Mouse (Mus musculus): ENCODE measurements at regions not wholly inside any gene's neighbourhood (a gene's known extent, or its start where the extent isn't known, plus 50 kb on each side); places are given as distances from the start of the nearest gene placed in this dataset.

DNA sequence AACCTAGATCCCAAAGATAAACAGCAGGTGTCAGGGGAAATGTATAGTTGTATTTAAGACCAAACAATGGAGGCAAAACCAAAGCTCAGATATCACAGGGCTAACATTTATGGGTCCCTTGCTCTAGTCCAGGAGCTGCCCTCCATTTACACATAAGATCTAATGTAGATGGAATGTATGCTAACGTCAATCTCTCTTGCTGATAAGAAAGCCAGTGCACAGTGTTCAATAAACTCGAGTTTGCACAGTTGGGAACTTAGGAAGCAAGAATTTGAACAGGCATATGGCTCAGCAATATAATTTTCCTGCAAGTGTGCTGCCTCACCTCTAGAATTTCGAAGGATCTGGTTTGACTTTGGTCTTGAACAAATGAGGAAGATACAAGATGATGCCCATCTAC, 620.9 kb upstream of the Tenm4 start:
- Histone ChIP-seq H3K4me1 (replicated peaks; ENCODE audit: control insufficient read depth, insufficient read depth, low read length) (no peaks in the 10 kb centered on the region), H3K9ac (ENCODE audit: low read length) (no peak overlapping the region), H3K27me3 (replicated peaks; ENCODE audit: control insufficient read depth, insufficient read depth, low read length) (no peaks in the 10 kb centered on the region), H3K36me3 (ENCODE audit: control insufficient read depth, insufficient read depth, low read length) (no peaks in the 10 kb centered on the region), H3K4me2 (ENCODE audit: low read length) (no peak overlapping the region), H3K9me3 (ENCODE audit: control insufficient read depth, low read length) (no peaks in the 10 kb centered on the region), H3K27ac (ENCODE audit: low read depth) (no peak overlapping the region), H3K4me3 (ENCODE audit: low read depth, low read length) (no peak overlapping the region)
- DNase-seq (ENCODE audit: low spot score) (no peak), ATAC-seq (replicated peaks; ENCODE audit: low FRiP score, low TSS enrichment, low read depth) (no peak)
- 45% methylated on average over 3 of the region's 3 CpGs for WGBS

DNA sequence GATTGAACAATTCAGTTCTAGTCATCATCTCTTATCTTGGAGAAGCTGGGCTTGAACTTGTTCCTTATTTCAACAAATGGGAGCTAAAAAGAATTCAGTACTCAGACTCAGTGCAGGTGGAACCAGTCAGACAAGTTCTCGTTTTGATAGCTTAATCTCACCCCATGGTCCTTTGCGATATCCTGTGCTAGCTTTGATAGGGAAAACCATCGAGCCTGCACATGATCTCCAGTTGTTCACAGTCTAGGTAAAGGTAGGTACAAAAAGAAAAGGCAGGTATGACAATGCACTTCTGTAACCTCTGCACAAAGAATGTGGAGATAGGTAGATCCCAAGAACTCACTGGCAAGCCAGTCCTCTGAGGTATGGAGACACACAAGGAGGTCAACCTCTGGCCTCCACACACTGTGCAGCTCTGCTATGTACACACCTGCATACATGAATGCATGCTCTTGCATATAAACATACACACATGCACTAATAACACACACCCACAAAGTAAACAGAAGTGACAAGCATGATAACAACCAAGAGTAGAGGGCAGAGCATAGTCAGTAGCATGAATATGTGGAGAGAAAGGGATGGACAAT, 619.2 kb upstream of the Tenm4 start:
- Histone ChIP-seq H3K4me1 (replicated peaks; ENCODE audit: control insufficient read depth, insufficient read depth, low read length) (no peaks in the 10 kb centered on the region), H3K9me3 (ENCODE audit: control insufficient read depth, low read length) (no peaks in the 10 kb centered on the region), H3K4me2 (ENCODE audit: low read length) (no peak overlapping the region), H3K4me3 (ENCODE audit: low read depth, low read length) (no peak overlapping the region), H3K36me3 (ENCODE audit: control insufficient read depth, insufficient read depth, low read length) (no peaks in the 10 kb centered on the region), H3K27ac (ENCODE audit: low read depth) (no peak overlapping the region), H3K9ac (ENCODE audit: low read length) (no peak overlapping the region), H3K27me3 (replicated peaks; ENCODE audit: control insufficient read depth, insufficient read depth, low read length) (no peaks in the 10 kb centered on the region)
- DNase-seq (ENCODE audit: low spot score) = no peak
- WGBS = 70% methylated on average over 3 of the region's 3 CpGs
- ATAC-seq (replicated peaks; ENCODE audit: low FRiP score, low TSS enrichment, low read depth) = peak; percentile 73

- Histone ChIP-seq H3K36me3 (ENCODE audit: control insufficient read depth, insufficient read depth, low read length) (no peaks in the 10 kb centered on the region), H3K9me3 (ENCODE audit: control insufficient read depth, low read length) (no peaks in the 10 kb centered on the region), H3K27ac (ENCODE audit: low read depth) (no peak overlapping the region), H3K4me3 (ENCODE audit: low read depth, low read length) (no peak overlapping the region), H3K9ac (ENCODE audit: low read length) (no peak overlapping the region), H3K27me3 (replicated peaks; ENCODE audit: control insufficient read depth, insufficient read depth, low read length) (no peaks in the 10 kb centered on the region), H3K4me2 (ENCODE audit: low read length) (no peak overlapping the region), H3K4me1 (replicated peaks; ENCODE audit: control insufficient read depth, insufficient read depth, low read length) (no peaks in the 10 kb centered on the region)
- DNase-seq (ENCODE audit: low spot score) (no peak), ATAC-seq (replicated peaks; ENCODE audit: low FRiP score, low TSS enrichment, low read depth) (no peak)
- 78% methylated on average over 2 of the region's 2 CpGs for WGBS
Observed at GRCm38 (mm10) chr7:95558589-95558988, 612.5 kb upstream of the Tenm4 start.

DNA sequence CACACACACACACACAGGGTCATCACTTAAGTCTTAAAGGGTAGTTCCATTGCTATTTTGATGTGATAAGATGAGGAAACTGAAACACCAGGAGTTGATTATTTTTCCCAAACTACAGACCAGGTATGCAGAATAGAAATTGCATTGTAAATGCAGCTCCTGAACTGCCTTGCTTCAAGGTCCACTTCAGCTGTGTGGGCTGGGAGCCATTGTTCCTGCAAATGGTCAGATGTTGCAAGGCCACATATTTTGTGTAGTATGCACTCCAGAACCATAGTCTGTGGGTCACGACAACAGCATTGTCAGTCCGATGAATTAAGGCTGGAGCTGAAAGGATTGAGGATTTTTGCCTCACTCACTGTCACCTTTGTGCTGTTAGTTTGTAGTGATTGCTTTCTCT, 592.4 kb upstream of the Tenm4 start:
- WGBS = 94% methylated on average over 2 of the region's 2 CpGs
- no peak overlapping the region for H3K9ac ChIP-seq (ENCODE audit: low read length)
- no peak overlapping the region for H3K27ac ChIP-seq (ENCODE audit: low read depth)

GRCm38 (mm10) chr7:95581325-95581724, 589.7 kb upstream of the Tenm4 start:
- no peaks in the 10 kb centered on the region for H3K27me3 ChIP-seq (replicated peaks; ENCODE audit: control insufficient read depth, insufficient read depth, low read length)
- no peaks in the 10 kb centered on the region for H3K4me1 ChIP-seq (replicated peaks; ENCODE audit: control insufficient read depth, insufficient read depth, low read length)
- no peak overlapping the region for H3K27ac ChIP-seq (ENCODE audit: low read depth)
- 64% methylated on average over 7 of the region's 7 CpGs for WGBS
- ATAC-seq (replicated peaks; ENCODE audit: low FRiP score, low TSS enrichment, low read depth) = no peak
- H3K4me3 ChIP-seq (ENCODE audit: low read depth, low read length) = no peak overlapping the region
- no peak overlapping the region for H3K4me2 ChIP-seq (ENCODE audit: low read length)
- no peaks in the 10 kb centered on the region for H3K36me3 ChIP-seq (ENCODE audit: control insufficient read depth, insufficient read depth, low read length)
- H3K9me3 ChIP-seq (ENCODE audit: control insufficient read depth, low read length) = no peaks in the 10 kb centered on the region
- no peak for DNase-seq (ENCODE audit: low spot score)
- H3K9ac ChIP-seq (ENCODE audit: low read length) = no peak overlapping the region

More for the DNA sequence above, 592.4 kb upstream of the Tenm4 start:
- H3K27me3 ChIP-seq (replicated peaks; ENCODE audit: control insufficient read depth, insufficient read depth, low read length) = no peaks in the 10 kb centered on the region
- H3K4me3 ChIP-seq (ENCODE audit: low read depth, low read length) = no peak overlapping the region
- no peak overlapping the region for H3K4me2 ChIP-seq (ENCODE audit: low read length)
- H3K9me3 ChIP-seq (ENCODE audit: control insufficient read depth, low read length) = no peaks in the 10 kb centered on the region
- DNase-seq (ENCODE audit: low spot score) (no peak), ATAC-seq (replicated peaks; ENCODE audit: low FRiP score, low TSS enrichment, low read depth) (no peak)
- no peaks in the 10 kb centered on the region for H3K36me3 ChIP-seq (ENCODE audit: control insufficient read depth, insufficient read depth, low read length)
- H3K4me1 ChIP-seq (replicated peaks; ENCODE audit: control insufficient read depth, insufficient read depth, low read length) = no peaks in the 10 kb centered on the region

DNA sequence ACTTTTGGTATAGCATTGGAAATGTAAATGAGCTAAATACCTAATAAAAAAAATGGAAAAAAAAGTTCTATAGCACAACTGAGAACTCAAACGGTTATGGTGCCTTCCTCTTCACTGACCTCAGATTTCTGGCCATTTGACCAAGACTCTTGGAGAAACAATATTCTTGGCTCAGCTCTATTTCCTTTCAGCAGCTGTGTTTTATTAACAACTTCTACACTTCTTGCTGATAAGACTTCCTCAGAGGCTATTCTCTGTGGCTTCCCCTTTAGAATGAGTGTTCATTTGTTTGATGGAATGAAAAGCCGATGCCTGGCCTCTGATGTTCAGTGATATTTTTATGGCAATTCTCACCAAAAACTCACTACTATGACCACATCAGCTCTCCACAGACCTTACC, 572.7 kb upstream of the Tenm4 start:
- no peaks in the 10 kb centered on the region for H3K36me3 ChIP-seq (ENCODE audit: control insufficient read depth, insufficient read depth, low read length)
- no peak for ATAC-seq (replicated peaks; ENCODE audit: low FRiP score, low TSS enrichment, low read depth)
- whole genome bisulfite sequencing = 78% methylated on average over 2 of the region's 2 CpGs
- no peak overlapping the region for H3K4me3 ChIP-seq (ENCODE audit: low read depth, low read length)
- no peak overlapping the region for H3K4me2 ChIP-seq (ENCODE audit: low read length)
- no peak overlapping the region for H3K27ac ChIP-seq (ENCODE audit: low read depth)
- H3K27me3 ChIP-seq (replicated peaks; ENCODE audit: control insufficient read depth, insufficient read depth, low read length) = no peaks in the 10 kb centered on the region
- no peaks in the 10 kb centered on the region for H3K4me1 ChIP-seq (replicated peaks; ENCODE audit: control insufficient read depth, insufficient read depth, low read length)
- no peak for DNase-seq (ENCODE audit: low spot score)
- no peaks in the 10 kb centered on the region for H3K9me3 ChIP-seq (ENCODE audit: control insufficient read depth, low read length)
- no peak overlapping the region for H3K9ac ChIP-seq (ENCODE audit: low read length)

DNA sequence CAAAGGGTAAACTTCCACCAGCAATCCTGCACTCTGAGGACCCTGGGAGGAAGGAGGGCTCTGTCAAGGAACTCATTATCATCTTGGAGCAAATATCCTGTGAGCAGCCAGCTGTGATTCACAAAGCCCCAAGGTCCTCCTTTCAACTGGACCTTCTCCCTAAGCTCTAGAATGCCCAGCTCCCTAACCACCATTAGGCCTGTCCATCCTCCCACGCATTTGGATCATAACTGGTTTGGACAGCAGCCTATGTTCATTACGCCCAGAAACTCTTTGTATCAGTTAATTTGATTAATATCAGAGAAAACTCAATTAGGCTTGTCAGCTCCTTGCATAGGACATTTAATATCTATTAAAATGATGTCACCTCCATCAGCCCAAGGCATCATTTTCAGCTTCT, 557.3 kb upstream of the Tenm4 start:
- Histone ChIP-seq H3K4me2 (ENCODE audit: low read length) (no peak overlapping the region), H3K9ac (ENCODE audit: low read length) (no peak overlapping the region), H3K27me3 (replicated peaks; ENCODE audit: control insufficient read depth, insufficient read depth, low read length) (no peaks in the 10 kb centered on the region), H3K4me1 (replicated peaks; ENCODE audit: control insufficient read depth, insufficient read depth, low read length) (no peaks in the 10 kb centered on the region), H3K4me3 (ENCODE audit: low read depth, low read length) (no peak overlapping the region), H3K9me3 (ENCODE audit: control insufficient read depth, low read length) (no peaks in the 10 kb centered on the region), H3K27ac (ENCODE audit: low read depth) (no peak overlapping the region), H3K36me3 (ENCODE audit: control insufficient read depth, insufficient read depth, low read length) (no peaks in the 10 kb centered on the region)
- ATAC-seq (replicated peaks; ENCODE audit: low FRiP score, low TSS enrichment, low read depth) (no peak), DNase-seq (ENCODE audit: low spot score) (no peak)
- WGBS = 88% methylated on average over 2 of the region's 2 CpGs

GRCm38 (mm10) chr7:95617370-95617769, 553.7 kb upstream of the Tenm4 start:
- 51% methylated on average over 2 of the region's 2 CpGs for WGBS
- Histone ChIP-seq H3K9me3 (ENCODE audit: control insufficient read depth, low read length) (no peaks in the 10 kb centered on the region), H3K36me3 (ENCODE audit: control insufficient read depth, insufficient read depth, low read length) (no peaks in the 10 kb centered on the region)

DNA sequence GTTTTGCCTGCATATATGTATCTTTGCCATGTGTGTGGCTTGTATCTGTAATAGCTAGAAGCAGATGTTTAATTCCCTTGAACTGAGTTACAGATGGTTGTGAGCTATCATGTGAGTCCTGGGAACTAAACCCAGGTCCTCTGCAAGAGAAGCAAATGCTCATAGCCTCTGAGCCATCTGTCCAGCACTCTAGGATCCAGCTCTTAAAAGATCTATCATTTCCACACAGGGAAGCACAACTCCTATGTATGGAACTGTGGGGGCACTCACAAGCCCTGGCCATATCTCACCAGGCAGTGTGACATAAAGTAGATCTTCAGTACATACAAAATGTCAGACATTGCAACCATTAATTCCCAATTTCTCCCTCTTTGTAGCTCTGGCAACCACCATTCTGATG, 552.9 kb upstream of the Tenm4 start:
- no peak overlapping the region for H3K27ac ChIP-seq (ENCODE audit: low read depth)
- DNase-seq (ENCODE audit: low spot score) = no peak
- no peaks in the 10 kb centered on the region for H3K27me3 ChIP-seq (replicated peaks; ENCODE audit: control insufficient read depth, insufficient read depth, low read length)
- H3K4me1 ChIP-seq (replicated peaks; ENCODE audit: control insufficient read depth, insufficient read depth, low read length) = no peaks in the 10 kb centered on the region
- H3K36me3 ChIP-seq (ENCODE audit: control insufficient read depth, insufficient read depth, low read length) = no peaks in the 10 kb centered on the region
- H3K4me2 ChIP-seq (ENCODE audit: low read length) = no peak overlapping the region
- H3K9me3 ChIP-seq (ENCODE audit: control insufficient read depth, low read length) = no peaks in the 10 kb centered on the region
- ATAC-seq (replicated peaks; ENCODE audit: low FRiP score, low TSS enrichment, low read depth) = no peak
- H3K9ac ChIP-seq (ENCODE audit: low read length) = no peak overlapping the region
- no peak overlapping the region for H3K4me3 ChIP-seq (ENCODE audit: low read depth, low read length)

More at GRCm38 (mm10) chr7:95617370-95617769, 553.7 kb upstream of the Tenm4 start:
- ATAC-seq (replicated peaks; ENCODE audit: low FRiP score, low TSS enrichment, low read depth) = no peak
- Histone ChIP-seq H3K4me3 (ENCODE audit: low read depth, low read length) (no peak overlapping the region), H3K4me2 (ENCODE audit: low read length) (no peak overlapping the region), H3K4me1 (replicated peaks; ENCODE audit: control insufficient read depth, insufficient read depth, low read length) (no peaks in the 10 kb centered on the region), H3K9ac (ENCODE audit: low read length) (no peak overlapping the region), H3K27ac (ENCODE audit: low read depth) (no peak overlapping the region), H3K27me3 (replicated peaks; ENCODE audit: control insufficient read depth, insufficient read depth, low read length) (no peaks in the 10 kb centered on the region)
- DNase-seq (ENCODE audit: low spot score) = no peak
